Mouse (Mus musculus) C2C12 (cell line): Measurements from ENCODE around the gene Car12.

Source experiments
- CTCF ChIP-seq: IDR thresholded peaks from one replicate; pipeline ENCODE4 v1.5.1; 2011; ENCODE audit not compliant: control insufficient read depth, insufficient read depth, insufficient read length
- MYOD1 ChIP-seq: IDR thresholded peaks from one replicate; pipeline ENCODE4 v1.6.1; 2011; ENCODE audit warnings: low read depth; ENCODE audit not compliant: control insufficient read depth, insufficient read length

- no peak for TF ChIP-seq CTCF
- TF ChIP-seq MYOD1: no peak
Measured at GRCm38 (mm10) chr9:66699748-66700147, 13.7 kb upstream of the Car12 start.
